ENCODE assay signal across 28 mouse cellular contexts in genomic region chrX:101646621-101647020, GRCm38 (mm10). TPM values are rescaled to one million over a fixed set of nuclear protein-coding genes. Genes with fewer than 3 reads are reported as not detected.
DNase-seq lines count a peak whose midpoint lies in the region; ATAC-seq and TF ChIP-seq lines count a peak whose summit lies in the region.
"Had no signal": no experiment of that assay in that cellular context is flagged by ENCODE, and none has a peak within 500 bp of the region (broad histone marks: within the 10 kb centered on the region; RNA-seq: fewer than 3 reads in every experiment).

No protein-coding gene starts in this region.

- ATAC-seq in liver, embryonic 14.5 days (ENCODE audit: insufficient read depth) = peak; percentile 78
- ATAC-seq: forebrain, embryonic 16.5 days; inflammation-experienced regulatory T-cells, adult 6 months; midbrain, embryonic 13.5 days had no signal

- DNase-seq in kidney, adult 2 months = no peak
- no peak for DNase-seq in kidney, adult 11 months
- DNase-seq in c-Kit-positive CD71-positive TER-119-positive erythroid progenitor cells, embryonic 14.5 days (ENCODE audit: low spot score) = peak; percentile 30
- DNase-seq in liver, embryonic 14.5 days (ENCODE audit: low read depth in 3 of 3, low spot score in 3 of 3) = peak in 1 of 3 experiments; percentile 36
- DNase-seq in gastrocnemius, adult 2 months = no peak
- DNase-seq in urinary bladder, postnatal 14 days (ENCODE audit: low spot score) = no peak
- DNase-seq in heart, embryonic 10.5 days (ENCODE audit: low spot score) = no peak
- DNase-seq: adrenal gland, adult 2 months; adrenal gland, postnatal 36 days; cerebellum, adult 18-20 months; cerebellum, postnatal 10 days; heart, postnatal 14 days; kidney, adult 9 months; kidney, postnatal 10 days; layer of hippocampus, postnatal 36 days; spleen, adult 18-20 months; thymus, adult 2 months; thymus, postnatal 36 days had no signal

- peak; percentile 32; the same call in 1 of the 2 replicates for TF ChIP-seq EP300 in liver, embryonic 14.5 days (IDR thresholded peaks at IDR 0.05; ENCODE audit: low read depth)

- no peak for TF ChIP-seq CTCF in kidney, adult 2 months (conservative IDR thresholded peaks at IDR 0.05; ENCODE audit: insufficient read depth, insufficient read length, low read depth, low read length)
- TF ChIP-seq CTCF in liver, embryonic 14.5 days (IDR thresholded peaks at IDR 0.05; ENCODE audit: low read depth) = no peak
- TF ChIP-seq CTCF in gastrocnemius, adult 2 months (IDR thresholded peaks at IDR 0.05) = no peak

- no peaks in the 10 kb centered on the region for H3K27me3 ChIP-seq in kidney, adult 2 months (replicated peaks; ENCODE audit: control insufficient read depth, insufficient read depth, low read length)
- no peaks in the 10 kb centered on the region; the same call in 1 of the 2 replicates for H3K27me3 ChIP-seq in liver, embryonic 14.5 days (ENCODE audit: control insufficient read depth, insufficient read depth, low read length)
- H3K27me3 ChIP-seq in heart, embryonic 10.5 days (ENCODE audit: insufficient read depth, poor library complexity, severe bottlenecking) = no peaks in the 10 kb centered on the region
- H3K27me3 ChIP-seq: hindbrain, embryonic 15.5 days; limb, embryonic 15.5 days; lung, embryonic 15.5 days; midbrain, embryonic 13.5 days had no signal

- H3K36me3 ChIP-seq in kidney, adult 2 months (ENCODE audit: control insufficient read depth, insufficient read depth, low read length) = peaks cover 1% of the 10 kb centered on the region; the same call in 1 of the 2 replicates
- H3K36me3 ChIP-seq in liver, embryonic 14.5 days (replicated peaks; ENCODE audit: control insufficient read depth, insufficient read depth, low read depth) = peaks cover 12% of the 10 kb centered on the region
- peaks cover 8% of the 10 kb centered on the region; the same call in 1 of the 2 replicates for H3K36me3 ChIP-seq in heart, embryonic 10.5 days
- H3K36me3 ChIP-seq: embryonic facial prominence, embryonic 13.5 days; hindbrain, embryonic 15.5 days; limb, embryonic 15.5 days; lung, embryonic 15.5 days; midbrain, embryonic 13.5 days had no signal

- H3K9ac ChIP-seq in liver, embryonic 14.5 days (replicated peaks) = no peak overlapping the region
- H3K9ac ChIP-seq: embryonic facial prominence, embryonic 13.5 days; hindbrain, embryonic 15.5 days; limb, embryonic 15.5 days; lung, embryonic 15.5 days; midbrain, embryonic 13.5 days had no signal

- 0 out of 2 replicates have a peak overlapping the region, but pooled peaks have one; percentile 13 for H3K4me2 ChIP-seq in liver, embryonic 14.5 days (ENCODE audit: low read depth)
- H3K4me2 ChIP-seq: embryonic facial prominence, embryonic 13.5 days; hindbrain, embryonic 15.5 days; limb, embryonic 15.5 days; lung, embryonic 15.5 days; midbrain, embryonic 13.5 days had no signal

- 51% methylated on average over 5 of the region's 5 CpGs for WGBS in kidney, adult 2 months
- 38% methylated on average over 5 of the region's 5 CpGs for WGBS in liver, embryonic 14.5 days (ENCODE audit: insufficient replicate concordance)
- 54% methylated on average over 5 of the region's 5 CpGs for WGBS in heart, embryonic 10.5 days

- no peak for TF ChIP-seq POLR2A in kidney, adult 2 months (IDR thresholded peaks at IDR 0.05; ENCODE audit: low read depth, low read length)

- H3K4me3 ChIP-seq in kidney, adult 2 months (ENCODE audit: insufficient read depth, low read depth, low read length) = no peak overlapping the region
- no peak overlapping the region for H3K4me3 ChIP-seq in liver, embryonic 14.5 days (ENCODE audit: insufficient read depth in 1 of 2, low read depth in 2 of 2, low read length in 2 of 2)
- H3K4me3 ChIP-seq in gastrocnemius, adult 2 months = no peak overlapping the region
- no peak overlapping the region for H3K4me3 ChIP-seq in heart, embryonic 10.5 days
- H3K4me3 ChIP-seq: embryonic facial prominence, embryonic 13.5 days; hindbrain, embryonic 10.5 days; hindbrain, embryonic 15.5 days; limb, embryonic 10.5 days; limb, embryonic 15.5 days; lung, embryonic 15.5 days; megakaryocyte, embryonic 14.5 days; midbrain, embryonic 13.5 days had no signal

- intact Hi-C loops in gastrocnemius, adult 2 months (cut with DNase I) = no loop called here

- H3K4me1 ChIP-seq in kidney, adult 2 months (ENCODE audit: control insufficient read depth, insufficient read depth, low read length) = 0 out of 2 replicates have a peak, but pooled peaks cover 7% of the 10 kb centered on the region
- peaks cover 0 to 5% of the 10 kb centered on the region in 2 experiments; a peak in 2 of 4 replicates for H3K4me1 ChIP-seq in liver, embryonic 14.5 days (replicated peaks; ENCODE audit: control insufficient read depth in 2 of 2, insufficient read depth in 2 of 2, low read length in 1 of 2)
- no peaks in the 10 kb centered on the region for H3K4me1 ChIP-seq in heart, embryonic 10.5 days
- H3K4me1 ChIP-seq: limb, embryonic 10.5 days had no signal

- H3K9me3 ChIP-seq in liver, embryonic 14.5 days (ENCODE audit: control insufficient read depth, low read length) = no peaks in the 10 kb centered on the region
- H3K9me3 ChIP-seq in heart, embryonic 10.5 days = no peaks in the 10 kb centered on the region
- H3K9me3 ChIP-seq: embryonic facial prominence, embryonic 13.5 days; hindbrain, embryonic 10.5 days; hindbrain, embryonic 15.5 days; limb, embryonic 10.5 days; limb, embryonic 15.5 days; lung, embryonic 15.5 days; megakaryocyte, embryonic 14.5 days; midbrain, embryonic 13.5 days had no signal

- peak overlapping the region; percentile 56; the same call in 1 of the 2 replicates for H3K27ac ChIP-seq in kidney, adult 2 months (ENCODE audit: insufficient read depth, low read depth, low read length)
- no peak overlapping the region for H3K27ac ChIP-seq in liver, embryonic 14.5 days
- H3K27ac ChIP-seq in gastrocnemius, adult 2 months = no peak overlapping the region
- no peak overlapping the region for H3K27ac ChIP-seq in heart, embryonic 10.5 days
- H3K27ac ChIP-seq: embryonic facial prominence, embryonic 13.5 days; hindbrain, embryonic 10.5 days; hindbrain, embryonic 15.5 days; limb, embryonic 10.5 days; limb, embryonic 15.5 days; lung, embryonic 15.5 days; midbrain, embryonic 13.5 days had no signal

RNA-seq across cellular contexts. Expression of gene Ogt, which starts 6.8 kb away (rescaled TPM):
- polyA plus RNA-seq in kidney, adult 2 months (2012; rRNA removed) = 64.3 and 69.4 TPM in 2 replicates
- polyA plus RNA-seq in liver, embryonic 14.5 days (2012; rRNA removed) = 42.8 and 54.2 TPM in 2 replicates
- 49.8 and 57.2 TPM in 2 replicates for polyA plus RNA-seq in liver, embryonic 14.5 days (2014; fragmentation: Nextera tagmentation; extraction: Ambion mirVana)
- total RNA-seq in gastrocnemius, adult 2 months (2021) = 10 to 100 TPM; 67.2 to 86.4 TPM
- 98.4 and 117 TPM in 2 replicates for polyA plus RNA-seq in heart, embryonic 10.5 days (2016; fragmentation: Nextera tagmentation; extraction: Ambion mirVana)
